Mouse (Mus musculus) C2C12 (cell line): ENCODE data around the gene Tmem150c.

Source experiments
- CTCF ChIP-seq: IDR thresholded peaks from one replicate; pipeline ENCODE4 v1.5.1; 2011; ENCODE audit not compliant: control insufficient read depth, insufficient read depth, insufficient read length
- FOSL1 ChIP-seq: IDR thresholded peaks from one replicate; pipeline ENCODE4 v1.8.0; 2011; ENCODE audit warnings: mild to moderate bottlenecking, low read length; ENCODE audit not compliant: poor library complexity, insufficient read depth, severe bottlenecking
- MAX ChIP-seq: IDR thresholded peaks from one replicate; pipeline ENCODE4 v1.6.1; 2011; ENCODE audit warnings: mild to moderate bottlenecking, control low read depth
- MYOD1 ChIP-seq: IDR thresholded peaks from one replicate; pipeline ENCODE4 v1.6.1; 2011; ENCODE audit warnings: low read depth; ENCODE audit not compliant: control insufficient read depth, insufficient read length
- MYOG ChIP-seq: IDR thresholded peaks from one replicate; pipeline ENCODE4 v1.6.1; 2011; ENCODE audit not compliant: control insufficient read depth, insufficient read length; ENCODE audit errors: extremely low read depth
- USF1 ChIP-seq: IDR thresholded peaks from one replicate; pipeline ENCODE4 v1.6.1; 2011; ENCODE audit warnings: low read depth, mild to moderate bottlenecking, control low read depth, moderate library complexity

- no peak for TF ChIP-seq USF1
- TF ChIP-seq CTCF: no peak
- TF ChIP-seq MYOG: no peak
- TF ChIP-seq FOSL1: no peak
- no peak for TF ChIP-seq MYOD1
- no peak for TF ChIP-seq MAX
Observed at GRCm38 (mm10) chr5:100166591-100167491, 7.2 kb upstream of the Tmem150c start.
